Mouse (Mus musculus) embryo, embryonic 9.5 days (tissue): Measurements from ENCODE around the gene Tiam1.

Source experiments
- DNase-seq: peaks from one replicate; pipeline ENCODE4 v3.0.0-alpha.2; 2017; ENCODE audit errors: extremely low spot score

Tiam1 gene

GRCm38 (mm10) chr16:89954114-89954513 lies 189.5 kb downstream of the Tiam1 start:
- DNase-seq = no peak

GRCm38 (mm10) chr16:89952821-89953220 lies 190.7 kb downstream of the Tiam1 start:
- no peak for DNase-seq

GRCm38 (mm10) chr16:89950754-89951153 lies 192.8 kb downstream of the Tiam1 start:
- DNase-seq = no peak

- DNase-seq = no peak
These were observed 193.3 kb downstream of the Tiam1 start for GRCm38 (mm10) chr16:89950251-89950650.

GRCm38 (mm10) chr16:89948040-89948439 lies 195.5 kb downstream of the Tiam1 start:
- DNase-seq = no peak

- no peak for DNase-seq
These were observed 196.8 kb downstream of the Tiam1 start for GRCm38 (mm10) chr16:89946816-89947215.

GRCm38 (mm10) chr16:89944604-89945283 lies 198.8 kb downstream of the Tiam1 start:
- DNase-seq = peak; percentile 28

GRCm38 (mm10) chr16:89944050-89944449 lies 199.5 kb downstream of the Tiam1 start:
- peak; percentile 64 for DNase-seq

- peak; percentile 61 for DNase-seq
These were observed 200.2 kb downstream of the Tiam1 start for GRCm38 (mm10) chr16:89943267-89943971.

- DNase-seq = no peak
These were observed 202.9 kb downstream of the Tiam1 start for GRCm38 (mm10) chr16:89940696-89941095.

GRCm38 (mm10) chr16:89938277-89938676 lies 205.3 kb downstream of the Tiam1 start:
- DNase-seq = no peak

- DNase-seq = no peak
These were observed 207.0 kb downstream of the Tiam1 start for GRCm38 (mm10) chr16:89936571-89936970.

GRCm38 (mm10) chr16:89935398-89935797 lies 208.2 kb downstream of the Tiam1 start:
- no peak for DNase-seq

- DNase-seq = no peak
These were observed 209.0 kb downstream of the Tiam1 start for GRCm38 (mm10) chr16:89934616-89935015.

- no peak for DNase-seq
These were observed 209.6 kb downstream of the Tiam1 start for GRCm38 (mm10) chr16:89933976-89934375.

GRCm38 (mm10) chr16:89928611-89929010 lies 215.0 kb downstream of the Tiam1 start:
- DNase-seq = no peak

- DNase-seq = no peak
These were observed 219.2 kb downstream of the Tiam1 start for GRCm38 (mm10) chr16:89924249-89924890.

GRCm38 (mm10) chr16:89923311-89923710 lies 220.3 kb downstream of the Tiam1 start:
- no peak for DNase-seq

- no peak for DNase-seq
These were observed 221.1 kb downstream of the Tiam1 start for GRCm38 (mm10) chr16:89922458-89922857.

GRCm38 (mm10) chr16:89921370-89921769 lies 222.2 kb downstream of the Tiam1 start:
- DNase-seq = no peak

GRCm38 (mm10) chr16:89920417-89920816 lies 223.2 kb downstream of the Tiam1 start:
- DNase-seq = no peak

- no peak for DNase-seq
These were observed 226.2 kb downstream of the Tiam1 start for GRCm38 (mm10) chr16:89917404-89917803.

GRCm38 (mm10) chr16:89914946-89915345 lies 228.6 kb downstream of the Tiam1 start:
- no peak for DNase-seq
